Mouse (Mus musculus) spleen, adult 2 months (tissue): ENCODE measurements around the gene Zfp456. TPM values are rescaled to one million over a fixed set of nuclear protein-coding genes. Genes with fewer than 3 reads are reported as not detected.

Experiments used
- DNase-seq, 2 experiments: peaks; one replicate each; pipeline versions ENCODE4 v3.0.0 to v3.0.0-alpha.2; 2012 to 2021; ENCODE audit warnings: low spot score in 2 of 2, low read depth in 1 of 2
- H3K27ac ChIP-seq: fragments of 200-500 bp; 2 replicates; pipeline ENCODE4 v1.5.1; 2012; ENCODE audit warnings: low read length, inconsistent platforms; ENCODE audit not compliant: insufficient read depth
- H3K27me3 ChIP-seq: fragments of 200-500 bp; 2 replicates; pipeline ENCODE4 v1.6.1; 2012; ENCODE audit warnings: mild to moderate bottlenecking, moderate library complexity, low read length, inconsistent platforms; ENCODE audit not compliant: control insufficient read depth, insufficient read depth
- H3K36me3 ChIP-seq: fragments of 200-500 bp; 2 replicates; pipeline ENCODE4 v1.6.1; 2012; ENCODE audit warnings: mild to moderate bottlenecking, low read length, inconsistent platforms; ENCODE audit not compliant: control insufficient read depth, insufficient read depth
- H3K4me1 ChIP-seq: fragments of 200-500 bp; 2 replicates; pipeline ENCODE4 v1.6.1; 2011; ENCODE audit warnings: inconsistent platforms; ENCODE audit not compliant: control insufficient read depth, insufficient read depth, insufficient read length
- H3K4me3 ChIP-seq: fragments of 200-500 bp; 2 replicates; pipeline ENCODE4 v1.5.1; 2011; ENCODE audit warnings: mild to moderate bottlenecking, inconsistent platforms; ENCODE audit not compliant: insufficient read depth, insufficient read length; ENCODE audit errors: extremely low read depth
- CTCF ChIP-seq: fragments of 200-500 bp; IDR thresholded peaks from 2 replicates; pipeline ENCODE4 v1.5.1; 2011; ENCODE audit warnings: mild to moderate bottlenecking, inconsistent platforms; ENCODE audit not compliant: insufficient read depth, insufficient read length, insufficient replicate concordance; ENCODE audit errors: extremely low read depth
- POLR2A ChIP-seq: fragments of 200-500 bp; IDR thresholded peaks from 2 replicates; pipeline ENCODE4 v1.6.1; 2011; ENCODE audit warnings: low read depth, low read length, inconsistent platforms
- WGBS: fragments of 180-500 bp; shearing (Covaris S2); methylation state at CpG from one replicate; pipeline ENCODE4 v1.1.7; 2018; 5-methylcytosine and 5-hydroxymethylcytosine counted together
- polyA plus RNA-seq: library from polyadenylated mRNA; depleted of rRNA; stranded (reverse); fragments of >200 nt; gene quantifications from 2 replicates; pipeline ENCODE4 v1.2.3, GENCODE M21; 2012; rRNA removed

The Zfp456 gene
- polyA plus RNA-seq, 1 experiment, result 0.30 TPM

- Histone ChIP-seq H3K27ac (peak within 1 kb of the TSS; percentile 65), H3K27me3 (no peaks in the 10 kb centered on the region), H3K4me1 (no peaks in the 10 kb centered on the region; the same call in 1 of the 2 replicates), H3K4me3 (peak within 1 kb of the TSS; percentile 73), H3K36me3 (no peaks in the 10 kb centered on the region)
- peak; percentile 81 for DNase-seq
- no peak for TF ChIP-seq POLR2A
- TF ChIP-seq CTCF, result peak; percentile 28; the same call in 1 of the 2 replicates
- 7% methylated on average over 17 of the region's 17 CpGs for WGBS
Measured at GRCm38 (mm10) chr13:67332019-67332724, 43.4 kb downstream of the Zfp456 start, which contains the start of gene Zfp595. Gene Zfp595 (minus strand): TSS chr13:67332570.

Other genes with a start within 250 kb of the Zfp456 start
- gene Rsl1, start 202.6 kb downstream of the Zfp456 start, polyA plus RNA-seq, result 1.0 and 1.8 TPM in 2 replicates
- gene Zfp455, start 181.3 kb downstream of the Zfp456 start, polyA plus RNA-seq, result 0.19 and 0.25 TPM in 2 replicates
- gene Zfp458, start 97.3 kb downstream of the Zfp456 start, polyA plus RNA-seq, result 0.41 TPM in 2 replicates
- 0.90 and 1.1 TPM in 2 replicates for gene Zfp457, start 69.3 kb downstream of the Zfp456 start, polyA plus RNA-seq
- gene Zfp595, start 43.2 kb downstream of the Zfp456 start, polyA plus RNA-seq, result 0.62 and 0.77 TPM in 2 replicates
- gene Gm28044, start 15.3 kb downstream of the Zfp456 start, polyA plus RNA-seq, result not detected in 2 replicates
- 0.14 and 0.32 TPM in 2 replicates for gene Zfp953, start 15.2 kb downstream of the Zfp456 start, polyA plus RNA-seq
- gene Gm28041, start 77 bp downstream of the Zfp456 start, polyA plus RNA-seq, result 0.20 and 0.26 TPM in 2 replicates
- 2.7 and 2.9 TPM in 2 replicates for gene Zfp429, start 24.0 kb upstream of the Zfp456 start, polyA plus RNA-seq
- 0.23 and 0.33 TPM in 2 replicates for gene Zfp459, start 45.6 kb upstream of the Zfp456 start, polyA plus RNA-seq
- 0.40 and 1.3 TPM in 2 replicates for gene Zfp874a, start 75.8 kb upstream of the Zfp456 start, polyA plus RNA-seq
- gene Zfp874b, start 108.4 kb upstream of the Zfp456 start, polyA plus RNA-seq, result 1.9 and 2.8 TPM in 2 replicates
- gene Zfp58, start 124.7 kb upstream of the Zfp456 start, polyA plus RNA-seq, result 0.48 and 0.62 TPM in 2 replicates
- gene Gm26965, start 150.3 kb upstream of the Zfp456 start, polyA plus RNA-seq, result not detected in 2 replicates
- 8.4 and 13.3 TPM in 2 replicates for gene Zfp87, start 150.4 kb upstream of the Zfp456 start, polyA plus RNA-seq
- 1.8 and 1.9 TPM in 2 replicates for gene Zfp748, start 178.0 kb upstream of the Zfp456 start, polyA plus RNA-seq
- gene Zfp729b, start 233.9 kb upstream of the Zfp456 start, polyA plus RNA-seq, result 0.29 and 0.33 TPM in 2 replicates